Mouse (Mus musculus): ENCODE data around the gene Krtap4-13.

- no peak for TF ChIP-seq CTCF (IDR thresholded peaks at IDR 0.05; ENCODE audit: low read depth)
- TF ChIP-seq EP300 (IDR thresholded peaks at IDR 0.05; ENCODE audit: low read depth): no peak
Measured at GRCm38 (mm10) chr11:99851508-99851907, 41.8 kb upstream of the Krtap4-13 start, which contains the start of gene Krtap4-16.

All from liver, embryonic 14.5 days (tissue).